Mouse (Mus musculus): ENCODE data around the gene 4930402F06Rik.

4930402F06Rik gene

DNA sequence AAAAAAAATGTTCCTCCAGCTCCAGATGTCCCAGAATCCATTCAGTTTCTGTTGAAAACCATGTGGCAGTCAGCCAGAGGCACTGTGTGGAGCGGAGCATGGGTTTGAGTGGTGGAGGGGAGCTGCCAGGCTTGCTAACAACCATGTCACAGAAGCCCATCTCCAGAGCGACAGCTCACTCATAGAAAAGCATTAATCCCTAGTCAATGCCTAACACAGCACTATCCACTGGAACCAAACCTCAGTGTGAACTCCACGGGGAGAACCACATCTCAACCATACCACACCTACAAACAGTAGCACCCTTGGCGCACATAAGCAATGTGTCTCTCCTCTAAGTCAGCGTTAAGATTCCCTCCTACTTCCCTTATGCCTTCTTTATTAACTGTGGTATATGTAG, at the start of gene 4930402F06Rik:
Gene 4930402F06Rik, minus strand, starts transcription at position 80 of the 400 bp plus-strand sequence.
- DNase-seq: no peak

DNA sequence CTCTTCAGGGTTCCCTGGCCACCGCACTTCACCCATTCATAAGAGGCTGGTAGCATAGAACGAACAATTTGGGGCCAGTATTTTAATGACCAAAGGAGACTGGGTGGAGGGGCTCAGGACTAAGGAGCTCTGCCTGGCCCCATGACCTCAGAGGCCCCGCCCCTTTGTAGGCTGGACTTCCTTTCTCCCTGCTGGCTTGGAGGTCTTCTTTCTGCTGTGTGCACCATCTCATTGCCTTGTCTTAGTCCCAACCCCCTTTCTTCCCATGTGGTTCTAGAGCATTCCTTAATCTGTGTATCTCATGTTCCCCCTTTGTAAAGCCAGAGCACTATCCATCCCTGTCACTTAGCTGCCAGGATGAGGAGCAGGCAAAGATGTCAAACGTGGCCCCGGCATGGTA, 49.3 kb upstream of the 4930402F06Rik start:
- no peak for DNase-seq

DNA sequence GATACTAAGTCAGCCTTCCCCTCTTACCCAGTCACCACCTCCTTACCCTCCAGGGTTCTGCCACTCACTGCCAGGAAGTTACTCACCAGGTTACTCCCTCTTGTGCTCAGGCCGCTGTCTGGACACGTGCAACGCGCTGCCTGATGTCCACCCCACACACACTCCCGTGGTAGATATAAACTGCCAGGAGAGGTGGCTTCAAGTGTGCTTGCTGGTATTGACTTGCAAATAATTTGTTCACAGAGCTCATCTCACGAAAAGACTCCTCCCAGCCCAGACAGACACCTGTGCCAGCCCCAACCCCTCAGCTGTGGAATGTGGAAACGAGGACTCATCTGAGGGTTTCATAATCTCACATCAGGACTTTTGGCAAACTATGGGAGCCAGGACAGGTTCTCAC, 48.6 kb upstream of the 4930402F06Rik start:
- no peak for DNase-seq

DNA sequence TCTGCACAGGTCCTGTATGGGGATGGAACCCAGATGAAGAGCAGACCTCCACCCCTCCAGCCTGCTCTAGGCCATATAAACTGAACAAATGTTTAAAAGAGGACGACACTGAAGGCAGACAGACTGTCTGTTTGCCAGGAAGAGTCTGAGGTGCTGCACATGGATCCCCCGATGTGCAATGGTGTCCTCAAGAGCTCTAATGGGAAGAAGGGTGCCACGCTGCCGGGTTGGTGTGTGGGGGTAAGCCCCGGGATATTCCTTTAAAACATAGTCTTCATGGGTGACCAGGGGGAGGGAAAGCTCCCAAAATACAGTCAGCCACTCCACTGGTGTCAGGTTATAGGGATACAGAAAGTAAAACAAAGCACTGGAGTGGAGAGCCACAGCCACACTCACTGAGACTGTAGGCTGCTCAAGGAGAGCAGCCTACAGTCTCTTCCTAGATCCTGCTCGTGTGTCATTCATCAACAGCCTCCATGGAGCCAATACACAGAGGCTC, 47.8 kb upstream of the 4930402F06Rik start:
- no peak for DNase-seq

DNA sequence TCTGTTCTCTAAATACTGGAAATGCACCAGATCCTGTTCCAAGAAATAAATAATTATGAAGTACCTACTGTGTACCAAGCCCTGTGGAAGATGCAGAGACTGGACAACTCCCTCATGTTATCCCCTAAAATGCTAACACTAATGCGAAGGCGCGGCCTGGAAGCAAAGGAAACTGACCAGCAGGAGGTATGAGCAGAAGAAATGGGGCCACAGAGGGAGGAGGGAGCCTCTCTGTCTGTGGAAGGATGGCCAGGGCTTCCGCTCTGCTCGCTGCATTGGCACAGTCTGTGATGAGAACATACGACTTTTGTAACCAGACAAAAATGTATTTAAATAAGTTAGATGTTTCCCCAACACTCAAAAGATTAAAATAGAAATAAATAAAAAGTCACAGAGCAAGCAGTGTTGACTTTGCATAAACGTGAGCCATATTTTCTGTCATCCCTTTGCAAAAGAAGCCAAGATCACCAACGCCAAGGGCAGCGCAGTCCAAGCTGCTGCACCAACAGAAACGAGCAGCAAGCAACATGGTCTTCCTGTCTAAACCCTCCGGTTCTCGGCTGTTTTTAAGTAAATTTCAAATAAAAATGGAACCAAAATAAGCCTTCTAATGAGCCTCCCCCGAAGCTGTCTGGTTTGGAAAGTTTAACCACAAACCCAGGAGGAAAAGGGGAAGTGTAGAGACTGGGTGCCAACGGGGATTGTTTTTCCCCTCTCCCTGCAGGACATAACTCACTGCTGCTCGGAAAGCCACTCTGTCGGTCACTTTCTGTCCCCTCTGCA, 47.2 kb upstream of the 4930402F06Rik start:
- DNase-seq: no peak

DNA sequence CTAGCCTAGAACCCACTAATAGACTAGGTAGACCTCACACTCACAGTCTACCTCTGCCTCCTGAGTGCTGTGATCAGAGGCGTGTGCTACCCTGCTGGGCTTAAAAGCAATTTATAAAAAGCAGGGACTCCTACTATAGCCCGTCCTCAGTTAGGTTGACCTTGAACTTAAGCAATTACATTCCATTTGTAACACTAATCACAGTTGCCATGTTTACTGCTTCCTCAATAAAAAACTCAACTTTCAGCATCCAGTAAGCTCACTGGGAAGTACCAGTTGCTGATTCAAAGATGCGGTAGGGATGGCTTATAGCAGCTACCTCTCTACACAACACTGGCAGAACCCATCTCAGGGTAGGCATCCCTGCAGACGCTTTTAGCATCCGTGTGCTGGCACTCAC, 46.4 kb upstream of the 4930402F06Rik start:
- DNase-seq: no peak

DNA sequence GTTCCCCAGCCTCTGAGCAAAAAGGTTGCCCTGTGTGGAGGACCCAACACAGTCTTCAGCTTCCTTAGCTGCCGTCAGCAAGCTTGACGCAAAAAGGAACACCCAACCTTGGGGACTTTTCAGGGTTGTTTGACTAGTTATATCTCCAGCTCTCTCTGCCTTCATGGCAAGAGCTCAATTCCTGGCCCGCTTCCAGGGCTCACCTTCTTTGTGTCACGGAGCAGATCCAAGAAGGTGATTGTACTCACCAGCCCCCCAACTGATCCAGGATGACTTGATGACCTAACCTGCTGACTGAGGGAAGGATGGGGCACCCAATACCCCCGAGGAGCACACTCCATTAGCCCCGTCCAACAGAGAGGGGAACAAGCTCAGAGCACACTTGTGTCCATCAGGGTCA, 45.1 kb upstream of the 4930402F06Rik start:
- DNase-seq: no peak

DNA sequence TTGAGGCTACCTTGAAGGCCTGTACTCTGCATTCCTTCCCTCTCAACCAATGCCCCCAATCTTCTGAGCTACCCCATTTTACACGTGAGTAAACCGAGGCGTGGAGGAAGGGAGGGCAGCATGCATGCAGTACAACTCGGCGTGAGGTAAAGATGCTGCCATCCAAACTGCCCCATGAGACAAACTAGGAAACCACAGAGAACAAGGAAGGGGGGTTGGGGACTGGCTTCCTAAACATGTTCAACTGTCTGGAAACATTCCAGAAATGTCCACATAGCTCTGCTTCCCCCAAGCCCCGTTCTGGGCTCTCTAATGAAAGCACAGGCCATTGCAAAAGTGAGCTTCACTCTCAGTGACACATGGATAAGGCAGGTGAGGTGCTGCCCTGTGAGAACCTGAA, 44.4 kb upstream of the 4930402F06Rik start:
- DNase-seq: no peak

DNA sequence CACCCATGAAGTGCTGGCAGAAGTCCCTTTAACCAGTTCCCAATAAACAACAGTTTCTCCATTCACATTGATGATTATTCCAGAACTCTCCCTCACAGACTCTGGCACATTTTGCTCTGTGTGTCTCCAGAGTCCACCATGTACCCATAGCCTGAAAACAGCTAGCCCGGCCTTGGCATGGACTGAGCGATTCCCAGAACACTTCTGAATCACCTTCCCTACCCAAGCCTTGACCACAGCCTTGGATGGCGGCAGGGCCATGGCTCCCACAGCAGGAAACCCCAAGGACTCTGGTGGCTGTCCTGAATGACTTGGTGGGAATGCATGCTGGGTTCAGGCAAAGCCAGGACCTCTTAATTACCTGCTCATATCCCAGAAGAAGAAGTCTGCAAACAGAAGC, 43.5 kb upstream of the 4930402F06Rik start:
- DNase-seq: no peak

DNA sequence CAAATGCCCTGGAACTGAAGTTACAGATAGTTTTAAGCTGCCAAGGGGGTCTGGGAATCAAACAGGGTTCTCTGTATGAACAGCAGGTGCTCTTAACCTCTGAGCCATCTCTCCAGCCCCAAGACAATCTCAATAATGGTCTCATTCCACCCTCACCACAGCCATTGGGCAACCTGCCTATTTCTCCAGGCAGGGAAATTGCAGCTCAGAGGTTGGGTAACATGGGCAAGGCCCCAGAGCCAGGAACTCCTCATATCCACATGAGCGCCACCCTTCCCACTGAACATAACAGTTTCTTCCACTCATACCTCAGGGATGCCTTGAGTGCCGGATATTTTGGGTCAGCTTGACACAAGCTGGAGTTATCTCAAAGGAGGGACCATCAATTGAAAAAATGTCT, 40.8 kb upstream of the 4930402F06Rik start:
- no peak for DNase-seq

DNA sequence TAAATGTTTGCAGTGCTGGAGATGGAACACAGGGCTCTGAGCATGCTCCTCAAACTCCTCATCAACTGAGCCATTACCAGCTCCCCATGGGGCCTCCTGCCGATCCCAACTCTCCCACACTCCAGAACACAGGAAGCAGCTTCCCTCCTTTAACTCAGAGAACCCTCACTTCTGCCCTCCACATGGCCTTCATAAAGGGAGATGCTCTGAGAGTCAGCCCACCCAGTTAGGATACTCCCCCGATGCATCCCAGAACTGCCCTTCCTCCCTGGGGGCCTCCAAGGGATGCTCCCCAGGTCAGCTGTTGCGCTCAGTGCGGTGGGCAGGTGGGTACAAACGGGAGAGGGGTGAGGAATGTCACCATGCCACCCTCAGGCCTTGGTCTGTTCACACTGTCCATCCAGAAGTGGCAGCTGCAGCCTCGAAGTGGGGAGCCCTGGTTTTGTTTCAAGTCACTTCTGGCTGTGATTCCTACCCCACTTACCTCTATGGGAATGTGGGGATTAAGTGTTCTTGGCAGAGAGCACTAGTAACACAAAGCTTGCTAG, 37.7 kb upstream of the 4930402F06Rik start:
- DNase-seq: no peak

DNA sequence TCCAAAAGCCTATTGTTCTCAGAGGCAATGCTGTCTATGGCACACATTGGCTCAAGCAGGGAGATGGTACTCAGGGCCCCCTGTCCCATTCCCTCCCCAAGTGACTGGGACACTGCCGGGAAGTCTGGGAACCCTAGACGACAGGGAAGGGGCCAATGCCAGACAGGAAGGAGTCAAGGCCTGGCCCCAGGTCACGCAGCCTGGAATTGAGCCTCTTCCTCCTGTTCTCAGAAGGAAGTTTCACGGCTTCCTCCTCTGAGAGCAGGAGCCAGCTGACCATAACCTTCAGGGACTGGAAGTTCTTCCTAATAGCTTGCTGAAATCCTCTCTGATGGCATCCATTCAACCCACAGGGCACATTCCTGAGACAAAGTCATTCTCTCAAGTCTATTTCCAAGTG, 36.5 kb upstream of the 4930402F06Rik start:
- peak; percentile 62 for DNase-seq

DNA sequence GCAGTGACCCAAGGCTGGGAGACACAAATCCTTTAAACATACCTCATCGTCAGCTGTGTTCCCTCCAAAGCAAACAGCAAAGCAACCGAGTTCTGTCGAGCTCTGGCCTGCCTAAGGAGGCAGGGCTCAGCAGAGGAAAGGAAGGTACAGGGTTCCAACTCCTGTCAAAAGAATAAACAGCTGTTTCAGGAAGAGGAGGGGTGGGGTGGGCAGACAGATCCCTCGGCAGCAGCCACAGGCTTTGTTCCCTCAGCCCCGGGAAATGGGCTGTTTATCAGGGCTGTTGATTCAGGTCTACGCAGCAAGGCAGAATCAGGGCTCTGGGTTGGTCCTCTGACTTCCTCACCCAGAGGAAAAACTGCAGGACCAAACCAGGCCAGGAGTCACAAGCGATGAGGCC, 35.5 kb upstream of the 4930402F06Rik start:
- DNase-seq: peak; percentile 67

DNA sequence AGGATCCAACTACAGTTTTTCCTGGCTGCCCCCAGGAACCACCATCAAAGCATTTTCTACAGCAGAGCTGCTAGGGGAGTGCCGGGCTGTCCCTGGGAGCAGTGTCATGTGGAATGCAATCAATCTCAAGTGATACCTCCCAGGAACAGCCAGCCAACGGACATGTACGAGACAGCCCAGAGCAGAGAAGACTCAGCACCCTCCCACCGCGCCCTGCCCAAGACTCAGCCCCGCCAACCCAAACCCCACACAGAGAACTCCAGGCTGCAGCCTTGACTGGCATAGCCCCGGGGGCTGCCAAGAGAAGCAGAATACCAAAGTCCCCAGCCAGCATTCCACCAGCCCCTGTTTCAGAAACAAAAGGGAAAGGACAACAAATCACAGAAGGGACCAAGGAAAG, 35.0 kb upstream of the 4930402F06Rik start:
- peak; percentile 41 for DNase-seq

DNA sequence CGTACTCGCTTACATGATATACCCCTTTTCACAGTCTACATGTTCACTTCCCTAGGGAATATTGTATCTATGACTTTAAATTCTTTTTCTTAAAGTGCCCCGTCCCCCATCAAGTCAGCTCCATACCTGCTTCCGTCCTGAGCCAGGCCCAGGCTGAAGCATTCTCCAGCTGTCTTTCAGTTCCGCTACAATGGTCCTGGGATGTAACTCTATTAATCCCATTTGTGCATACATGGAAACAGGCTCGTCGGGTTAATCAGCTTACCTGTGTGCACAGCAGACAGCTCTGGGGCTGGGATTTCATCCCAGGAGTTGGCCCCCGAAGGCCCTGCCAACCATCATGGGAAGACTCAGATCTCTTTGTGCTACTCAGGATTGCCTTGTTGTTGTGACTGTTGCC, 33.8 kb upstream of the 4930402F06Rik start:
- DNase-seq: no peak

DNA sequence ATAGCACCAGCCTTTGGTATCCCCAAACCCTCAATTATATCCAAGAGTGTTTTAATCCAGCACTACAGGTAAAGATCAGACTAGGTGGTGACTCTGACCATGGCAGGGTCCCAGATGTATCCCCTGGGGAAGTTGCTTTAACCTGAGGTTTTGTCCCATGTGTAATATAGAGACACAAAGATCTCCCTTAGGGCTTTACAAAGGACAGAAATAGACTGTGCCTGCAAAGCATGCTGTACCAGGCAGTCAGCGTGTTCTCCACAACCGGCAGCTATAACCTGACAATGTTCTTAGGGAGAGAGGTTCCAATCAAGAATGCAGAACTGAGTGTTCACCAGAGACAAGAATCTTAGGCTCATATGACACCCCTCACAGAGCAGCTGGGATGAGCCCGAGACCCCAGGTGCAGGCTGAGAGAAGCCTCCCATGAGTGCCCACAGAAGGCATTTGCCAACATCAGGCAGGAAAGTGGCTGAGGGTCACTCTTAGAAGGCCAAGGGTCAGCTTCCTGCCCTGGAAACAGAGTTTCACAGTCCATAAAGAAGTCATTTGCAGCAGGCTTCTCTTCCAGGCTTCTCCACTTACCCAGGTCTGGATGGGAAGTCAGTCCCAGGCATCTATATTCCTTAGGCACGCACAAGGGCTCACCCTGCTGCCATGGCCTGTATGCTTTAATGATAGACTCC, 31.8 kb upstream of the 4930402F06Rik start:
- DNase-seq: no peak

DNA sequence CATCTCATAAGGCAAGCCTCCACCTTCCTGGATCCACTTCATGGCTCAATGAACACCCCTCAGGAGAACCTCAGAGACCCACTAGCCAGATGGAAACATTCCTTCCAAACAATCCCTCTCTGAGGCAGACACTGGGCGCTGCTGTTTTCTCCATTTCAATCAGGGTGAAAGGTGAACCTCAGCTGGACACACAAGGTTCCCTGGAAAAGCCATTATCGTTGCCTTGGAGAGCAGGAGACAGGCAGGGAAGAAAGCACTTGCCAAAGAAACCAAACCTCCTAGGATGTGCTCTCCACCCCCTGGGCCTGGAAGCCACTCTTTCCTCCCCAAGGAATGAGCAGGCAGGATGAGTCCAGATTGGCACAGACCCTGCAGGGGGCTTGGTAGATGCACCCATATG, 30.6 kb upstream of the 4930402F06Rik start:
- no peak for DNase-seq

DNA sequence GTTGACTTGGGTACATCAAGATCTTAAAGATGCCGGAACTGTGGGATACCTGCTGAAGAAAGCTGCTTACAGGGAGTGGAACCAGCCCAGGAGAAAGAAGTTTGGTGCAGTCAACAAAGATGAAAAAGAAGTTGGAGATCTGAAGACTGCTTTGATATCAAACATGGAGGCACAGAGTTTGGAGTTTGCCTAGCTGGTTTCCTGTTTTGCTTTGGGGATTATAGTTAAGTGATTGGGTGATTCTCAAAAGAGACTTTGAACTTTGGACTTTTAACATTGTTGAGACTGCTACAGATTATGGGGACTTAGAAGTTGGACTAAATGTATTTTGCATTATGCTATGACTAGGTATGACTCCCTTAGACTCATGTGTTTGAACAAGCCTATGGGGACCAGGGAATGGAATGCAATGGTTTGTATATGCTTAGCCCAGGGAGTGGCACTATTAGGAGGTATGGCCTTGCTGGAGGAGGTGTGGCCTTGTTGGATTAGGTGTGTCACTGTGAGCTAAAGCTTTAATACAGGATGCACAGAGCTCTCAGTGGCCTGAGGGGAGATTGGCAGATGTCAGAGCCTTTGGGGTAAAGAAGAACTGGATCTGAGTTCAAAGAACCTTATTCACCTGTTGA, 26.9 kb upstream of the 4930402F06Rik start:
- DNase-seq: no peak

DNA sequence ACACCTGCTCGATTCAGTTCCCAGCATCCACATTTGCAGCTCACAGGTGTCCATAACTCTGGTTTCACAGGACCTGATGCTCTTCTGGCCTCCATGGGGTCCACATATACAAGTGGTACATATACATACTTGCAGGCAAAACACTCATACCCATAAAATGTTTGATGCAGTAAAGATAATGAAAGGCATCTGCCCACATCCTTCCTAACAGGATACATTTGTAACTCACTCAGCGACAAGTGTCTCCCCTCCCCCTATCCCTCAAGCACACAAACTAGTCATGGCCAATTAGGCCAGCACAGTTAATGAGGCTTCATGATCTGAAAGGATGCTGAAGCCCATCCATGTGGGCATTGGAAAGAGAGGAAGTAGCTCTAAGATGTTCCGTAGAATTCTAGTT, 25.4 kb upstream of the 4930402F06Rik start:
- no peak for DNase-seq

DNA sequence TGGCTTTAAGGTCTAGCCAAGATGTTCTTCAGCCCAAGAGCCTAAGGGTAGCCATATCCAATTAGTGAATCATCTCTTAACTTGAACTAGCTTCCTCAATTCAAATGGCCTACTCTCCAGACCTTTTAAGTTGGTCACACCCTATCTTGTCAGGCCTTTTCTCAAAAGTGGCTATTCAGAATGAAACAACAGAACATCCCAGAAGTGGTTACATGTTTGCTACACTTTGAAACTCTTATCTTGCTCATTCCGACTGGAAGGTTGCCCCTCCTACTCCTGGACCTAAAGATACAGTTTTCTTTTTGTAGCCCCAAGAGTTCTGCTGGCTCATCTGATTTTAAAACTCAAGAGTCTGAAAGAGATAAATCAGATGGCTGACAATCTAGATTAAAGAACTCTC, 23.7 kb upstream of the 4930402F06Rik start:
- DNase-seq: no peak

DNA sequence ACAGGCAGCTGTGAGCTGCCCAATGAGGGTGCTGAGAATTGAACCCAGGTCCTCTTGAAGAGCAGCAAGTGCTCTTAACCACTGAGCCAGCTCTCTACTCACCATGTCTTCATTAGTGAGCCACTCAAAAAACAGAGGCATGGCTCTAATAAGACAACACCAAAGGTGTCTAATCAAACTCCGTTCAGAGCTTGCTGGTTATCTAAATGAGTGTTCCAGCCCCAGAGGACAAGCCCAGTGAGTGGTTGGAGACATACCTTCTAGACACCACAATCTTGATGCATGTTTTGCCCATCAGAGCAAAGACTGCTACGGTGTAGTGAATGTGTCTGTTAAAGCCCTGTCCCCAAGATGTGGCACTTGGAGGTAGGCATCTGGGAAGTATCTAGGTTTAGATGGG, 22.7 kb upstream of the 4930402F06Rik start:
- DNase-seq: no peak

DNA sequence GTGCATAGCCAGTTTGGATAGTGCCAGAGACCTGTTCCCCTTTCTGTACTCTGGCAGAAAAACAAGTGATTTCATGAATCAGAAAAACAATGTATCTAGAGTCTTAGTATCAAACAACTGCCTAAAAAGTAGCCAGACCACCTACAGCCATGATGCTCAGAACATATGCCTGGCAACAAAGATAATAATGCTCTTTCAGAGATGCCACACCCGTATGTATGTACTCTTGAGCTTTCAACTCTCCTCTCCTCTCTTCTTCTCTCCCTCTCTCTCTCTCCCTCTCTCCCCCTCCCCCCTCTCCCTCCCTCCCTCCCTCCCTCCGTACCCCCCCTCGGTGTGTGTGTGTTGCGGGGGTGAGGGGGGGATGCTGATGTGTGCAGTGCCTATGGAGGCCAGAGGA, 22.3 kb upstream of the 4930402F06Rik start:
- no peak for DNase-seq

DNA sequence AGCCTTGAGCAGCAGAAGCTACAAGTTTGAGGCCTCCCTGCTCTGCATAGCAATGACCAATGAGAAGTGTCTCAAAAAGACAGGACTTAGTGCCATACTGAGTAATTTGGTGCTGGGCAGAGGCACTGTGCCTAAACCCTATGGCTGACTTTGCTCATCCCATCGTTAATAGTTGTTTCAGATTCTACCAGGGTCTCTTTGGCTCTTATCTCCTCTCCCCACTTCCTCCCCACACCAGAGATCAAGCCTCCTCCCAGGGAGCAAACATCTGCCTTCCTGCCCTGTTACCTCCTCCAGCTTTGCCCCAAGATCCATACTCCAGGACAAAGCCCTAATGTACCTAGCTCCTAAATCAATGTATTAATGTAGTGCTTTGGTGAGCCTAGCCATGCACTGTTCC, 20.3 kb upstream of the 4930402F06Rik start:
- DNase-seq: no peak

DNA sequence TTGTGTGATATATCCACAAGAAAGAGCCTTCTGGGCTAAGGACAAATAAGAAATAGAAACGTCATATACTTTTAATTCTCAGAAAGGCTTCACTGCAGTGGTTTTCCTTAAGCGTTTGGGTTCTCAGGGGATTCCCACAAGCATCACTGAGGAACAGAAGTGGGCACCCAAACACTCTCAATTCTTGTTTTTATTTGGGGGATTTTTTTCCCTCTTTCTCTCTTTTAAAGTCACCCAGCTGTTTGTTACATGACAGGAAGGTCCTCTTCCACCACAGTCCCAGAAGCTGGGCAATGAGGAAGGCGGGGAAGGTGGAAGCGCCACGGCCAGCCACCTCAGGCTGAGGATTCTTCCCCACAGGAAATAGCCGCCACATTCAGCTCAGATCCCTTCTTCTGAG, 19.5 kb upstream of the 4930402F06Rik start:
- no peak for DNase-seq

Measured in kidney, postnatal 14 days (tissue).